Mouse (Mus musculus) megakaryocyte, embryonic 14.5 days (primary cell): Measurements from ENCODE around the gene Nkx2-2. TPM values are rescaled to one million over a fixed set of nuclear protein-coding genes. Genes with fewer than 3 reads are reported as not detected.

Source experiments
- H3K27me3 ChIP-seq: replicated peaks from 2 replicates; pipeline ENCODE3; 2012; ENCODE audit warnings: inconsistent platforms
- H3K36me3 ChIP-seq: replicated peaks from 2 replicates; pipeline ENCODE3; 2012; ENCODE audit warnings: low read length, inconsistent platforms, mixed read lengths
- H3K4me1 ChIP-seq: 2 replicates; pipeline ENCODE4 v1.6.1; 2012; ENCODE audit warnings: inconsistent platforms
- H3K4me3 ChIP-seq: replicated peaks from 2 replicates; pipeline ENCODE3; 2012; ENCODE audit warnings: moderate library complexity, mild to moderate bottlenecking, inconsistent platforms
- H3K9me3 ChIP-seq: 2 replicates; pipeline ENCODE4 v1.6.1; 2012; ENCODE audit warnings: inconsistent platforms
- FLI1 ChIP-seq: IDR thresholded peaks from 2 replicates; pipeline ENCODE4 v1.6.1; 2012; ENCODE audit warnings: low read length, inconsistent platforms, mixed read lengths
- GATA1 ChIP-seq: IDR thresholded peaks from 3 replicates; pipeline ENCODE4 v1.6.1; 2012; ENCODE audit warnings: mixed read lengths, low read length, inconsistent platforms, borderline replicate concordance
- polyA plus RNA-seq: library from polyadenylated mRNA; stranded (reverse); fragments of >175 nt; gene quantifications from 2 replicates; pipeline ENCODE4 v1.2.3, GENCODE M21; 2012; ENCODE audit warnings: low replicate concordance; ENCODE audit not compliant: insufficient read depth

Gene Nkx2-2
- polyA plus RNA-seq, 1 experiment = not detected

- H3K36me3 ChIP-seq = no peaks in the 10 kb centered on the region
- no peaks in the 10 kb centered on the region for H3K9me3 ChIP-seq
- peaks cover 41% of the 10 kb centered on the region for H3K4me1 ChIP-seq
- no peak overlapping the region for H3K4me3 ChIP-seq
- peaks cover 95% of the 10 kb centered on the region for H3K27me3 ChIP-seq
- no peak for TF ChIP-seq GATA1
- no peak for TF ChIP-seq FLI1
Observed at GRCm38 (mm10) chr2:147188871-147189545, 5.0 kb downstream of the Nkx2-2 start.

DNA sequence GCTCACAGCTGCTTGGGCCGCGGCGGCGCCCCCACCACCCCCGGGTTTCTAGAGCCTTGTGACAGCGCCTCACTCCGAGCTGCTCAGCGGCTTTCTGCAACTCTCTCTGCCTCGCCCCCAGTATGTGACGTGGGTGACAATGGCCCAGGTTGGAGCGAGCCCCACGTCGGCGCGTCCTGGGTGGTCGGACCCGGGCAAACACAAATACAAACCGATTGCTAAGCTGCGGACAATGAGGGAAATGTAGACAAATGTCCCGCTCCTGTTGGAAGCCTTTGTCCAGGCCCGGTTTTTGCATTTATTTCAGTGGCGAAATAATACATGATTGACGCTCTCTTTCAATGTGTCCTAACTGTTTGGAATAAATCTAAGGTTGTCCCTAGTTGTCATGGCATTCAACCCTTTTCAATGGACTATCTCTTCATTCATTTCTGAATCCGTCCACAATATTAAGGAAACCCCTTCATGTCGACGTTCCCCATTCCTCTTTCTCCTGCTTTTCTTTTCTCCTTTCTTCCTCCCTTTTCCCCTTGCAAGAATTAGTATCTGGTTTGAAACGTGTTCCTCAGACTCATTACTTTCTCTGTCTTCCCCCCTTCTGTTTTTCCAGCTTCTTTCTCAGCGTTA, 5.9 kb downstream of the Nkx2-2 start:
- Histone ChIP-seq H3K27me3 (peaks cover 95% of the 10 kb centered on the region), H3K9me3 (no peaks in the 10 kb centered on the region), H3K4me1 (peaks cover 44% of the 10 kb centered on the region), H3K4me3 (no peak overlapping the region), H3K36me3 (no peaks in the 10 kb centered on the region)
- TF ChIP-seq FLI1 = no peak
- no peak for TF ChIP-seq GATA1

- no peaks in the 10 kb centered on the region for H3K36me3 ChIP-seq
- H3K9me3 ChIP-seq = no peaks in the 10 kb centered on the region
- TF ChIP-seq FLI1 (no peak), GATA1 (no peak)
- no peak overlapping the region for H3K4me3 ChIP-seq
- peaks cover 94% of the 10 kb centered on the region for H3K27me3 ChIP-seq
- peaks cover 47% of the 10 kb centered on the region for H3K4me1 ChIP-seq
Observed at GRCm38 (mm10) chr2:147187061-147187870, 6.8 kb downstream of the Nkx2-2 start.

GRCm38 (mm10) chr2:147186261-147186681, 7.8 kb downstream of the Nkx2-2 start:
- Histone ChIP-seq H3K4me1 (peaks cover 53% of the 10 kb centered on the region), H3K4me3 (no peak overlapping the region), H3K9me3 (0 out of 2 replicates have a peak, but pooled peaks cover 5% of the 10 kb centered on the region), H3K27me3 (peaks cover 96% of the 10 kb centered on the region), H3K36me3 (no peaks in the 10 kb centered on the region)
- TF ChIP-seq GATA1 (no peak), FLI1 (no peak)

DNA sequence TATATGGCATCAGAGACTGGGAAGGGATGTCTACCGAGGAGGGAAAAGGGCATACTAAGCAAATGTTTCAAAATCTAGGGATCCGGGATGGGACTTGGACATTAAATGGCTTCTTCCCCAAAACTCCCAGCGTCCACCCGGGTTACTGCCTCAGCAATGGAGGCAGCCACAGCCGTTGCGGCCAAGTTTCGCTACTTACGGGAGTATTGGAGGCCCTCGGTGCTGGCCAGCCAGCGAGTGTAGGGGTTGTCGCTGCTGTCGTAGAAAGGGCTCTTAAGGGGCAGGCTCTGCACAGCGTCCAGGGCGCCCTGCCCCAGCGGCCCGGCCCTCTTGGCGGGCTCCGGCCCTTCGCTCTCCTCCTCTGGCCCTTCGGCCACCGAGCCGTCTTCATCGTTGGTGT, 8.5 kb downstream of the Nkx2-2 start:
- Histone ChIP-seq H3K36me3 (no peaks in the 10 kb centered on the region), H3K27me3 (peaks cover 96% of the 10 kb centered on the region), H3K9me3 (0 out of 2 replicates have a peak, but pooled peaks cover 5% of the 10 kb centered on the region), H3K4me3 (peak overlapping the region; percentile 85), H3K4me1 (peaks cover 53% of the 10 kb centered on the region)
- no peak for TF ChIP-seq FLI1
- TF ChIP-seq GATA1 = no peak

DNA sequence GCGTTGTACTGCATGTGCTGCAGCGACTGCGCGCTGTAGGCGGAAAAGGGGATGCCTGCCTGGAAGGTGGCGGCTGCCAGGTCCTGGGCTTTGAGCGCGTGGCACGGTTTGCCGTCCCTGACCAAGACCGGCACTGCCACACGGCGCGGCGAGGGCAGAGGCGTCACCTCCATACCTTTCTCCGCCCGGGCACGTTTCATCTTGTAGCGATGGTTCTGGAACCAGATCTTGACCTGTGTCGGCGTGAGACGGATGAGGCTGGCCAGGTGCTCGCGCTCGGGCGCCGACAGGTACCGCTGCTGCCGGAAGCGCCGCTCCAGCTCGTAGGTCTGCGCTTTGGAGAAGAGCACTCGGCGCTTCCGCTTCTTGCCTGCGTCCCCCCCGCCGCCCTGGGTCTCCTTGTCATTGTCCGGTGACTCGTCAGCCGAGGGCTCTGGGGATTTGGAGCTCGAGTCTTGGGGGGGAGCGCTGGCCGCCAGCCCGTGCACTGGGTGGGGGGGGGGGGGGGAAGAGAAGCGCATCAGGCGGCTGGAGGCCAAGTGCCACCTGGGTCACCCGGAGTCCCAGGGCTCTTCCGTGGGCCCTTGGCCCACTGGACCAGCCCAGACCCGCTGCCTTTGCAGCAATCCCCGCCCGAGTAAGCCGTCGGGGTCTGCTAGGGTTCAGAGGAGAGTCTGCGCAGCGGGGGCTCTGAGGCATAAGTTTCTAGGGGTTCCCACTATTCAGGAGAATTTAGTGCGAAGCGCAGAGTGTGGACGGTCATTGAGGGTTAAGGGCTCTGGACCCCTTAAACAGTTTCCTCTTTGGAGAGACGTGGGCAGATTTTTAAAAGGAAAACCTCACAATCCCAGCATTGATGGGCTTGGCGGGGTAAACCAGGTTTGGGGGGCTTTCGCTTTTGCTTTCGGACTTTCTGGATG, 9.7 kb downstream of the Nkx2-2 start:
- H3K36me3 ChIP-seq = no peaks in the 10 kb centered on the region
- H3K4me3 ChIP-seq = peak overlapping the region; percentile 88
- 0 out of 2 replicates have a peak, but pooled peaks cover 5% of the 10 kb centered on the region for H3K9me3 ChIP-seq
- H3K4me1 ChIP-seq = peaks cover 53% of the 10 kb centered on the region
- TF ChIP-seq GATA1 (no peak), FLI1 (no peak)
- peaks cover 94% of the 10 kb centered on the region for H3K27me3 ChIP-seq

DNA sequence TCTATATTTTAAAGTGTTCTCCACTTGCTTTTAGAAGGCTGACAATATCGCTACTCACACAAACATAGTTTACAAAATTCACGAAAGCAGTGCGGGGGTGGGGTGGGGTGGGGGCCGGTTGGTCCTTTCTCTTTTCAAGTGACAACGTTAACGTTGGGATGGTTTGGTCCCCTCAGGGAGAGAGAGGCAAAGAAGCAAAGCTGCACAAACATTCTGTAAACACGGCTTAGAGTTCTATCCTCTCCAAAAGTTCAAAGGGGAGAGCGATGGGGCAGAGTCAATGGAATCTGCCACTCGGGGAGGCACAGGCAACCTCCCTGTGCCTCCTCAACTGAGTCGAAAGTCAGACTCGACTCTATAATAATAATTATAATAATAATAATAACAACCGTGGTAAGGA, 10.5 kb downstream of the Nkx2-2 start:
- Histone ChIP-seq H3K9me3 (0 out of 2 replicates have a peak, but pooled peaks cover 5% of the 10 kb centered on the region), H3K27me3 (peaks cover 93% of the 10 kb centered on the region), H3K4me3 (peak overlapping the region; percentile 88), H3K36me3 (no peaks in the 10 kb centered on the region), H3K4me1 (peaks cover 57% of the 10 kb centered on the region)
- TF ChIP-seq FLI1 = no peak
- TF ChIP-seq GATA1 = no peak

DNA sequence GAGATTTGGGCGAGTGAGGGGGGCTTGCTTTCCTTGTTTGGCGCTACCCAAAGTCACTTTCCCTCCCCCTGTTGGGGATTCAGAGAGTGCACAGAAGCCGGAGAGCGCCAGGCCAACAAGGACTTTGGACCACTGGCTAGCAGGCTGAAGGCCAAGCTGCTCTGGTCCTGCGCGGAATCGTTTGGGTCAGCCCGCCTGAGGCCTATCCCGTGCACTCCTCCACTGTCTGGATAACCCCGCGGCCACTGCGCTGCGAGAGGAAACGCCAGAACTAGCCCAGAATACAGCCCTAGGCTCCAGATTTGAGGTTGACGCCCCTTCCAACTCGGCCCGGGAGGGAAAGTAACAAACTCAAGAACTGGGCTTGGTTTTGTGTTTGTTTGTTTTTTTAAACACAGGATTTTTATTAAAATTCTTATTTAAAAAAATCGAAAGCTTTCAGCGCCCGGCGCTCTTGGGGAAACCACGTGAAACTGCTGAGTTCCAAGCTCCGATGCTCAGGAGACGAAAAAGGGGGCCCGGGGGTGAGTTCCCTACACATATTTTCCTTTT, 11.3 kb downstream of the Nkx2-2 start:
- Histone ChIP-seq H3K4me1 (peaks cover 60% of the 10 kb centered on the region), H3K9me3 (0 out of 2 replicates have a peak, but pooled peaks cover 5% of the 10 kb centered on the region), H3K4me3 (no peak overlapping the region), H3K36me3 (no peaks in the 10 kb centered on the region), H3K27me3 (peaks cover 90% of the 10 kb centered on the region)
- TF ChIP-seq FLI1 = no peak
- no peak for TF ChIP-seq GATA1
